Mouse (Mus musculus) bone marrow, adult 2 months (tissue): ENCODE measurements around the gene Gpr3.

ENCODE experiments used
- CTCF ChIP-seq: fragments of 200-500 bp; IDR thresholded peaks from 2 replicates; pipeline ENCODE4 v1.5.1; 2011; ENCODE audit warnings: low read length, control low read depth; ENCODE audit not compliant: control insufficient read depth, insufficient read depth
- POLR2A ChIP-seq: fragments of 200-500 bp; IDR thresholded peaks from 2 replicates; pipeline ENCODE4 v1.6.1; 2011; ENCODE audit warnings: low read depth, mild to moderate bottlenecking, control low read depth, low read length, borderline replicate concordance; ENCODE audit not compliant: control insufficient read depth

DNA sequence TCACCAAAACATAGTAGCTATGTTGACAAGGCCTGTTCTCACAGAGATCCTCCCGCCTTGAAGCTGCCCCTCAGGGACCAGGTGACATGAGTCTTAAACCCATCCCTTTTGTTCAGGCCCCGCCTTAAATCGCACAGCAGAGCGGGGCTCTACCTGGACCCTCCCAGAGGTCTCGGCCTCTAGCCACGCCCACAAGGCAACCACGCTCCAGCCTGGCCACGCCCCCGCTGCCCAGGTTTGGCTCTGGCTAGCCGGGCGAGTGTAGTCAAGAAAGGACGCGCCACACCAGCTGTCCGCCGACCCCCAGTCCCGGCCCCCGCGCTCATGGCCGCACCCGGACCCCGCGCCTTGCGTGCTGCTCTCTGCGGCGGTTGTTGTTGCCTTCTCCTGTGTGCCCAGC is 8.3 kb upstream of the Gpr3 start:
- no peak for TF ChIP-seq POLR2A
- no peak for TF ChIP-seq CTCF
